Mouse (Mus musculus): ENCODE measurements around the gene 1700025G04Rik.

DNA sequence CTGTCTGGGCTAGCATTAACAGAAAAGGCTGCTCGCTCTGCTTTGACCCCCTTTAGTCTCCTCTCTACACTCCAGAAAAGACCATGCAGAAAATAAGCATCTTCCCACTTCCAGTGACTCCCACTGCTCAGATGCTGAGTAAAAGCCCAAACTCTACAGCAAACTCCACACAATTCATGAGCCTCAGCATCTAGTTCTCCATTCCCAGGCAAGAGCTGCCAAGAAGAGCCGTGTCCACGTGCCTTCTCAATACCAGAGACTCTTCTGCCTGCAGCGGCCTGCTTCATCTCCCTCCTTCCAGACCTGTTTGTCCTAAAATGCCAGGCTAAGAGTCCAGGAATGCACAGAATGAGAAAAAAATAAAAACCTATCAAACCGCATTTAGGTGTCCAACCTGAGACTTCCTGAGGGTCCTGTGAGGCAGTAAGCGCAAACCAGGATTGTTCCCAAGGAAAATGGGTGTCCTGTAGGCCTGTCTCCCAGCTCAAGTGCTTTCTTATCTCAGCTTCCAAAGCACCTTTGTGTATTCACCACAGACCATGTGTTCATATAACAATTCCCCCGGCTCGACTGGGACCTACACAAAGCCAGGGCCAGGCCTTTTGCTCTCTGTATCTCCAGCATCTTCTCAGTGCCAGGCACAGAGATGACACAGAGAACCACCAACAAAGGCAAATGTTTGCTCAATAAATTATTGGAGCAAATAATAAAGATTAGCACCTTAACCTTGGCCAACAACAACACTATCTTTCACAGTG is 7.8 kb downstream of the 1700025G04Rik start:
- no peak for TF ChIP-seq POLR2A (IDR thresholded peaks at IDR 0.05; ENCODE audit: borderline replicate concordance, extremely low read depth, low read depth, low read length)
- no peak for TF ChIP-seq CTCF (IDR thresholded peaks at IDR 0.05; ENCODE audit: insufficient read depth, low read length)
